Mouse (Mus musculus) T-helper 2 cell (primary cell): Measurements from ENCODE around the gene Pip4k2b.

Experiments
- in situ Hi-C: fragments of 300-600 bp; cut with MboI, MseI; formaldehyde crosslinking; loops from one replicate; pipeline ENCODE4 v1.15.1; 2025; ENCODE audit warnings: high pct_unique_total_duplicates

Pip4k2b gene

GRCm38 (mm10) chr11:97668160-97668559 lies 76.3 kb downstream of the Pip4k2b start:
- in situ Hi-C loops, result loop anchor here (10.0 kb wide), 1 partner anchor 543 kb away; no protein-coding TSS in a partner anchor

- in situ Hi-C loops, result loop anchor here (10.0 kb wide), 1 partner anchor 542 kb away; no protein-coding TSS in a partner anchor
Measured at GRCm38 (mm10) chr11:97666794-97667193, 77.7 kb downstream of the Pip4k2b start.

GRCm38 (mm10) chr11:97666221-97666620 lies 78.3 kb downstream of the Pip4k2b start:
- in situ Hi-C loops, result loop anchor here (10.0 kb wide), 1 partner anchor 541 kb away; no protein-coding TSS in a partner anchor

- in situ Hi-C loops, result loop anchor here (10.0 kb wide), 1 partner anchor 541 kb away; no protein-coding TSS in a partner anchor
Measured at GRCm38 (mm10) chr11:97665431-97665830, 79.1 kb downstream of the Pip4k2b start.
